Mouse (Mus musculus) C2C12 (cell line): ENCODE data around the gene Rtl1.

ENCODE experiments used
- CEBPB ChIP-seq: IDR thresholded peaks from one replicate; pipeline ENCODE4 v1.6.1; 2011; ENCODE audit warnings: low read depth, mild to moderate bottlenecking, control low read depth, moderate library complexity
- CTCF ChIP-seq: IDR thresholded peaks from one replicate; pipeline ENCODE4 v1.5.1; 2011; ENCODE audit not compliant: control insufficient read depth, insufficient read depth, insufficient read length
- FOSL1 ChIP-seq: IDR thresholded peaks from one replicate; pipeline ENCODE4 v1.8.0; 2011; ENCODE audit warnings: mild to moderate bottlenecking, low read length; ENCODE audit not compliant: poor library complexity, insufficient read depth, severe bottlenecking
- MAX ChIP-seq: IDR thresholded peaks from one replicate; pipeline ENCODE4 v1.6.1; 2011; ENCODE audit warnings: mild to moderate bottlenecking, control low read depth
- MYOD1 ChIP-seq: IDR thresholded peaks from one replicate; pipeline ENCODE4 v1.6.1; 2011; ENCODE audit warnings: low read depth; ENCODE audit not compliant: control insufficient read depth, insufficient read length
- MYOG ChIP-seq: IDR thresholded peaks from one replicate; pipeline ENCODE4 v1.6.1; 2011; ENCODE audit not compliant: control insufficient read depth, insufficient read length; ENCODE audit errors: extremely low read depth
- USF1 ChIP-seq: IDR thresholded peaks from one replicate; pipeline ENCODE4 v1.6.1; 2011; ENCODE audit warnings: low read depth, mild to moderate bottlenecking, control low read depth, moderate library complexity

GRCm38 (mm10) chr12:109555837-109556409 is 44.2 kb downstream of the Rtl1 start:
- TF ChIP-seq MAX (no peak), CTCF (no peak), MYOG (no peak), CEBPB (no peak), USF1 (no peak), FOSL1 (no peak), MYOD1 (no peak)
